Mouse (Mus musculus) erythroblast, embryonic 14.5 days (primary cell): ENCODE measurements around the gene Nfix.

Experiments
- GATA1 ChIP-seq: IDR thresholded peaks from 2 replicates; pipeline ENCODE4 v1.6.1; 2012; ENCODE audit warnings: low read length, inconsistent platforms, mixed read lengths
- TAL1 ChIP-seq: IDR thresholded peaks from 3 replicates; pipeline ENCODE4 v1.6.1; 2012; ENCODE audit warnings: low read length, inconsistent platforms, mixed read lengths

DNA sequence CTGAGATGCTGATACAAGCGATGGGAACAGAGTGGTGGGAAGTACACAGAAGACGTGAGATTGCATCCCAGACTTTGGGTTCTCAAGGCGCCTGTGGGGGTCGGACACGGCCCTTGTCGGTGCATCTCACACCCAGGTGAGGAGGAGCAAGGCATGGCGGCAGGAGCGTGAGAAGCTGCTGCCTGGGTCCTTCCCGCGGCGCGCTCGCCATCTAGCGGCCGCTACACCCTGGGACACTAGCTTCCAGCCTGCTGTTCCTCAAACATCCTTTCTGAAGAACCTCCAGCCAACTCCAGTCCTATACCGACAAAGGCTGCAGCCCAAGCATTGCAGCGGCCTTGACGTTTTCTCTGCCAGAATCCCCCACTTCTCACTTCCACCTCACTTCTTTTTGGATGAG, 23.5 kb upstream of the Nfix start:
- TF ChIP-seq GATA1 = no peak
- no peak for TF ChIP-seq TAL1
